Mouse (Mus musculus) left cerebral cortex, adult 11 months (tissue): ENCODE results near the gene Poc1b.

ENCODE experiments used
- DNase-seq: peaks from one replicate; pipeline ENCODE4 v3.0.0; 2022; ENCODE audit warnings: low spot score

The Poc1b gene

DNA sequence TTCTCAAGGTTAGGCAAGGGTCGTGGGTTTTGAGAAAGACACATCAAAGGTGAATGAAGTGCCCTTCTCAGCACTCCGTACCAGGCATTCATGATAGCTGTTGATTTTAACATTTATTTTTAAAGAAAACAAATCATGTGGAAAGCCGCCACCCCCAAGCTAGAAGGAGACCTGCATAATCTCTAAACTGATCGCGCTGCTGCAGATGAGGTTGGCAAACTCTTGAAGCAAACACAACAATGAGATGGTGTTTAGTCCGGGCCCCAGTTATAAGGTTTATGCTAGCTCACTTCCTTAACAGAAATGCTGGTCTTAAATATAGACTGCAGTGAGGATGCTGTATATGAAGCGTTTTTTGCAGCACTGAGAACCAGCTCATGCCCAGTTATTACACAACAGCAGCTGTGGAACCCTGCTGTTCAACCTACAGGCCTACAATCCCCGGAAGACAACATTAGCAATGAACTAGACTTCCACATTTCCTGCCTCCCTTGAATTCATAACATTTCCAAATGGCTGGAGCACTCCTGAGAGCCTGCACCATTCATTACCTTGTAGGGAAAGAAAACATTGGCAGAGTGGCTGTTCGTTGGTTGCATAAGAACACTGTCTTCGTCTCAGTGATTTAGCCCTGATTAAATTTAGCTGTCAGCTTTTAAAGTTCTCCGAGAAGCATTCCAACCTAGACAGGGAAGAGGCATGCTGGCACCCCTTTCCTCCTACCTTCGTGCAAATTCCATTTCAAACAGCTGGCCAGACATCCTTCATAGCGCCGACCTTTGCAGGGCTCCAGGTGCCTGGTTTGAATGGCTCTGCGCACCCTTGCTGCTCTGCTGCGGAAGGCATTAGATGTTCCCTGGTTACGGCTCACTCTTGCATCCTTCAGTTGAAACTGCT, 121.4 kb downstream of the Poc1b start:
- DNase-seq: peak; percentile 32

- DNase-seq: no peak
These were observed 122.3 kb downstream of the Poc1b start for GRCm38 (mm10) chr10:99229031-99229684.

DNA sequence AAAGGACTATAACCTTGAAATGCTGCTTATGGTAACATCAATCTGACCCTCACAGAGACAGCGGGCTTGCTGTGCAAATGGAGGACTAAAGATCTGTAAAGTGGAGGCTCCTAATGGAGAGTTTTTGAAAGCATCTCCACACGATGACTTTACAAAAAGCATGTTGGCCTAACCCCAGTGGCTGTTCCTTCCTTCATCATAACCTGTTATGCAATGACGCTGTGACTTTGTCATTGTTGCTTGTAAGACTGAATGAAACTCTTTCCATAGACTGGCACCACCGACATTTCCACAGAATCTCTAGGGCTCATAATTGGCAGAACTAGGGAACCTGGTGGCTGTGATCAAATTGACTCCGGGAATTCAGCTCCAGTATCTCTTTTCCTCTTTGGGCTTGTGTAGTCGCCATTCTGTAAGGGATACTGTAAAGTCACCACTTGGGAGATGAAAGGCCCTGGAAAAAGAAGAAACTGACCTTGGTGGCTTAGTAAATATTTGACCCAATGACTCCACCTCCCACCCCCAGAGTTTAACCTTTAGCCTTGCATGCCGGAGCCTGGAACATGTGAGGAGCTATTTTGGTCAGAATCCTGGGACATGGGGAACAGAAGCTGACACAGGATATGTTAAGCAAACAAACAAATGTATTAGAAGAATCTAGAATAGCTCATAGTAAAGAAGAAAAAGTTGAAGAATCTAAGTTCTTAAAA, 125.8 kb downstream of the Poc1b start:
- DNase-seq: no peak

DNA sequence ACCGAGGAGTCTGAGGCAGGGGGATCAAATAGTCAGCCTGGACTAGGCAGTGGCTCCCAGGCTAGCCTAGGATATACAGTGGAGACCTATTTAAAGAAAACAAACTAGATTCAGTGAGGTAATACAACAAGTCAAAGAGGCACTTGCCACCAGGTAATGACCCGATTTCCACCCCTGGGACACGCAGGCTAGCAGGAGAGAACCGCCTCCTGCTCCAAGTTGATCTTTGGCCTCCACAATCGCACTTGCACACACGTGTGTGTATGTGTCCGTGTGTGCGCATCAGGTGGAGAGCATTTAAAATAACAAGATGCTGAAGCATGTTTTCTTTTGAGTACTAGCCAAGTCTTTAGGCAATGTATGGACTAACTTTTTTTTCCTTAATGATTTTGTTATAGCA, 127.5 kb downstream of the Poc1b start:
- DNase-seq: no peak

GRCm38 (mm10) chr10:99235081-99235480, 128.2 kb downstream of the Poc1b start:
- no peak for DNase-seq

GRCm38 (mm10) chr10:99237205-99237832, 130.5 kb downstream of the Poc1b start:
- DNase-seq: no peak

GRCm38 (mm10) chr10:99238537-99238936, 131.7 kb downstream of the Poc1b start:
- no peak for DNase-seq

DNA sequence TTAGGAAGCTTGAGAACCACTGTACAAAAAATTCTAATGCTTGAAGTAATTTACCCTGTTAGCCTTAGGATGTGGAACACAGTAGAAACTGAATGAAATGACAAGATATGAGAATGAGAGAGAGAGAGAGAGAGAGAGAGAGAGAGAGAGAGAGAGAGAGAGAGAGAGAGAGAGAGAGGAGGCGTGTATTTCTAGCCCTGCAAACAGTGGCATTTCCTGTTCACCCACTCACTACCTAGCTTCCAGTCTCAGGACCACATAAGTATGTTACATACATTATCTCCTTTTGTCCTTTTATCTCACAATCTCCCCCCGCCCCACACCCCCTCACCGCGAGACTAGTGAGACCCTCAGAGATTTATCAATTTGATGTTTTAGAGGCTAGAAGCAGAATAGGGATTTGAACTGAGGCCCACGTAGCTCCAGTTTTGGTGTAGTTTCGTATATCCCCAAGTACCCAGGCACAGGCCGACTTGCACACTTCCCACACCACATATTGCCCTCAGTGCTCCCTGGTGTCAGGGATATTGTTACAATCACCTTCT, 134.5 kb downstream of the Poc1b start:
- DNase-seq: no peak

DNA sequence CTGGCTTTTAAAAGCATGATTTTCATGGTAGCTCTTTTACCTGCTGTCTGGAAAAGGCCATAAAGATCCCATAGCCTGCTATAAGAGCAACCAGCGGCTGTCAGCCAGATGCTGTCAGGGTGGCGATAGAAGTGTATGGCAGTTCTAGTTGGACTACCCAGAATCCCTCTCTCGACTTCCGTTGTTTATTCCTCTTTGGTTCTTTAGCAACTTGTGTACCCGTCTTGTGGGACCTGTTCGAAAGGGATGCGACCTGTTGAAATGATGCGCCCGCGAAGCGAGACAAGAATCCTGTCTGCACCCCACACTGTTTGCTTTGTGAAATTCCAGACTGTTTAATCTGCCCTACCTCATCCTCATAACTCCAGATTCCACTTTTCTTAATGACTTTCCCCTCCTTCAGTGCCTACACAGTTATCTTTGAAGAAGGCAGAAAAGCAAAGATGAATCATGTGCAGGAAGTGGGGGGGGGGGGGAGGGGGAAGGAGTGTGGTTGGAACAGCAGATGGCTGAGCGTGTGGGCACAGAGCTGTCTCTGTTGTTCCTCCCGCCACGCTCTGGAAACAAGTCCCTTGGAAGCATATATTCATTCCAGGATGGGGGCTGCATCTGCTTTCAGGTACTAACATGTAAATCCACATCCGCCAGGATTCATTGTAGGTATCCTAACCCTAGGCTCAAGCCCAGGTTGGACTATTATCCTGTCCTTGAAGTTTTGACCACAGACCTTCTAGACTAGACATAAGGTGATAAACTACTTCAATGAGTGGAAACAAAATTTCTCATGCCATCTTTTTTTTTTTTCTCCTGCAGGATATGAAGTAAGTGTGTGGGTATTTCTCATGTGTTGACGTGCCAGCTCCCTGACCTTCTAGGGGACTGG, 135.2 kb downstream of the Poc1b start:
- DNase-seq: no peak

DNA sequence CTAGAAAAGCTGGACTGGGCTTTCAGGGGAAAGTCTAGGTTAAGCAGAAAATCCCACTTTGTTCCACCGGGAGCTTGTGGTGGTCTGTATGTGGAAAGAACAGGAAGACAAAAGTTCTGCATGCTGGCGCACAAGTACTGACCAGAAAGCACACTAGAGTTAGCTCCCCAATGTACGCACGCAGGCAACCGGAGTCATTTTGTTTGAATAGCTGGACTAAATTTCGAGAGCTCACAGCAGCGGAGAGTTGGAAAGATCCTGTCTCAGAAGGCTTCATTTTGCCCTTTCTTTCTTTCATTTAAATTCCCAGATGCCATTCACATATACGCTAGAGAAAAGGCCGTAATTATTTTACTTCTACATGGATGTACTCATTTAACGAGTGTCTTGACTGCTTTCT, 135.9 kb downstream of the Poc1b start:
- DNase-seq: no peak

GRCm38 (mm10) chr10:99243907-99244489, 137.2 kb downstream of the Poc1b start:
- DNase-seq: no peak

DNA sequence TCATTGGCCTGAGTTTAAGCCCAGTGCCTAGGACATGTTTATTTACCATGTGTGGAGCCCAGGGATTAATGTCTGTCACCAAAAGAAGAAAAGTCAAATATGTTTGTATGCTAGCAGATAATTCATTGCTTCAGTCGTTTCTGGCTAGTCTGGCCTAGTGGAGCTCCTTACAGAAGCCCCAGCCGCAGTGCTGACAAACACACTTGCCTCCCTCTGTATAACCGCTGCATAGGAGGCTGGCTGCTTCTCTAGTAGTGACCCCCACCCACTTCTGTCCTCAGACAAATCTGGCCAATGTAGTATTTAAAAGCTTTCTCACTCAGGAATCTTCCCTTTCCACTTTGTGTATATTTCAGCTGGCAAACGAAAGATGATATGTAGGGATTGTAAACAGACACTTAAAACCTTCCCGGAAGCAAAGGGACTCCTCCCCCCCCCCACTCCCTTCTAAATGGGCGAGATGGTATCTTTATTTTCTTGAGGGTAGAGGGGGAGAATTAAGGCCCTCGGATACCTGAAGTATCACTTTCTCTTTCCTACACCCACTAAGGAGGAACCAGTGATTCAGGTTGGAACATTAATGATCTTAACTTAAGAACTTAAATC, 137.9 kb downstream of the Poc1b start:
- no peak for DNase-seq

- no peak for DNase-seq
These were observed 140.1 kb downstream of the Poc1b start for GRCm38 (mm10) chr10:99246797-99247508.
